Mouse (Mus musculus) urinary bladder, postnatal 14 days (tissue): ENCODE measurements around the gene Tmem201.
A peak's percentile ranks its signal among the peaks of the same experiment; 100 is the strongest.
"Not testable (repeated sequence)": the region's sequence is repeated elsewhere in the genome, so short reads cannot be mapped to it uniquely, and the experiment has no call there.

ENCODE experiments used
- DNase-seq: peaks from one replicate; pipeline ENCODE4 v3.0.0; 2021; ENCODE audit warnings: low spot score

Gene Tmem201

GRCm38 (mm10) chr4:149737383-149738324, at the start of gene Tmem201:
TSS of gene Tmem201 (minus strand) at chr4:149738044.
- DNase-seq, result peak; percentile 96

DNA sequence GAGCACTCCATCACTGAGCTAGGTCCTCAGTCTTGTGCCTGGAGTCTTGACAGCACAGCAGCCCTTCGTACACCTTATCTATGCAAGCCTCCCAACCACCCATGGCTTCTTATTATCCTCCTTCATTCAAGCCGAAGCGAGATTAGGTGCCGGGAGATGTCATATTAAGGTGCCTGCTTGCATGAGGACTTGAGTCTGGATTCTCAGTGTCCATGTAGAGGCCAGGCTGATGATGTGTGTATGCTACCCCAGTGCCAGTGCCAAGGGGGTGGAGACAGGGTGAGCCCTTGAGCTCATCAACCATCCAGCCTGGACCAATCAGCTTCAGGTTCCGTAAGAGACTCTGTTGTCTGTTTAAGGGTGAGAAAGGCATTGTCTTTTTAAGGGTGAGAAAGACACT, 47.1 kb upstream of the Tmem201 start:
- DNase-seq, result no peak

- DNase-seq, result no peak
Observed at GRCm38 (mm10) chr4:149784371-149784770, 46.5 kb upstream of the Tmem201 start.

DNA sequence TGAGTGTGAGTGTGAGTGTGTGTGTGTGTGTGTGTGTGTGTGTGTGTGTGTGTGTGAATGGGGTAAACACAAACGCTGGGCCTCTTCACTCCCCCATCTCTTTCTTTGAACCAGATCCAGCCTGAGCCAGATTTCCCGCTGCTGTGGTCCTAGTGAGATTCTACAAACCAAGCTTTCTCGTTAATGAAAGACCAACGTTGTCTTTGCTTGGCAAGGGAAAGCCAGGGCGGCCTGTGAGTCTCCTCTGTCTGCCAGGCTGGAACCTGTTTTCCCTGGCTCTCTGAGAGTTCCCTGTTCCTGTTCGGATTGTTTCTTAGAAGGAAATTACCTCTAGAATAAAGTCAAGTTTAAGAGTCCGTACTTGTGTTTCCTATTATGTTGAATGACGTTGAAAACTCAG, 45.1 kb upstream of the Tmem201 start:
- no peak for DNase-seq

DNA sequence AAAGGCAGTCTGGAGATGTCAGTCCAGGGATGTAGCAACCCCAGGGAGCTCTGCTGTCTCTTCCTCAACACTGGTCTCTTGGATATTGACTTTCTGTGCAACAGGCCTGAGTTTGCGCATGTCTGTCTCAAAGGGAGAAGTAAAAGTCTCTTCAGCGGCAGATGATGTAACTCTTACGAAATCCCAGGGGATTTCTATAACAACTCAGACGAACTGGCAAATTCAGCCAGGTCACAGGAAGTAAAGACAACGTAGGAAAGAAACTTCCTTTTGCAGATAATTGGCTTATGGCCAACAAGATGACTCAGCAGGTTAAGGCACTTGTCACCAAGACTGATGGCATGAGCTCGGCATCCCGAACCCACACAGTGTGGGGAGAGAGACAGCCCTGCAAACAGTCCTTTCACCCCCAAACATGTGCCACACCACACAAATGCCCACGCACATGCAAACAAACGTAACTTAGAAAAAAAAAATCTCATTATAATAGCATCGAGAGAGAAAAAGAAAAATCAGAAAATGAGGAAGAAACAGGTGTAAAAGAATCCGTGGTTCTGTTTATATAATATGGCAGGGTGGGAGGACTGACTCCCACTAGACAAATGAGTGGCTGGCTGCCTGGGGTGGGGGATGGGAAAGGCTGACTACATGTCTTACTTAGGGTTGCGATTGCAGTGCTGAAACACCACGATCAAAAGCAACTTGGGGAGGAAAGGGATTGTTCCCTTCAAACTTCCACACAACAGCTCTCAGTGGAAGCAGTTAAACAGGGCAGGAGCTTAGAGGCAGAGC, 42.9 kb upstream of the Tmem201 start:
- no peak for DNase-seq

GRCm38 (mm10) chr4:149779966-149780365, 42.1 kb upstream of the Tmem201 start:
- no peak for DNase-seq

DNA sequence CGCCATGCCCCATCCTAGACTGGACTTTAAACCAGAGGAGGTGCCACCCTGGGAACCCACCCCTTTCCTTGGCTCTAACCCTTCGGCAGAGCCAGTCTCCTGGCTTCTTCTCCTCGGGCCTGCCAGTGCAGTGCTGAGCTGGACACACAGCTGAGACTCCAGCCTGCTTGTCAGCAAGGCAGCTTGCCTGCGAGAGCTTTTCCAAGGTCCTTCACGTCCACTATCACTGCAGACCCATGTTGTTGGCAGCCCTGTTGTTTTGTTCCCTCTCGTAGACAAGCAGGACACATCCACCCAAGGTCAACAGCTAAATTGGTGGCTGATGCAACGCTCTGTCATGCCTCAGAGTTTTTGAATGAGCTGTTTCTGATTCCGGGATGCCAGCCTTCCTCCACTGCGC, 39.3 kb upstream of the Tmem201 start:
- DNase-seq, result no peak

- peak; percentile 46 for DNase-seq
Observed at GRCm38 (mm10) chr4:149775760-149776362, 38.0 kb upstream of the Tmem201 start.

DNA sequence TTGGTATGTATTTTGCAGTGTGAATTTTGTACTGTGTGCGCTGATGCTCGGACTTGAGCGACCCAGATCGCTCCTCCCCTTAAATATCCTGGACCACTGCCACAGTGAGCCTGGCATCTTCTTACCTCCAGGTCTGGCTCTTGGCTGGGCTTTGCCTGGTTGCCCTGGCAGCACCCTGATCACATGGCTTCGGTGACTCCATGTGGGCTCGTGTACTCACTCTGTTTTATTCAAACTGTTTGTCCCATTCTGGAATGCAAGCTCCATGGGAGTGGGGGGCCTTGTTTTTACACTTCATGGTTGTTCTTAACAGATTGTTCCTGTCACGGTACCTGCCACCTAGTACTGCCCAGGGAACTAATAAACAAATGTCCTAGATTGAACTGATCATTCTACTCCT, 37.5 kb upstream of the Tmem201 start:
- peak; percentile 49 for DNase-seq

DNA sequence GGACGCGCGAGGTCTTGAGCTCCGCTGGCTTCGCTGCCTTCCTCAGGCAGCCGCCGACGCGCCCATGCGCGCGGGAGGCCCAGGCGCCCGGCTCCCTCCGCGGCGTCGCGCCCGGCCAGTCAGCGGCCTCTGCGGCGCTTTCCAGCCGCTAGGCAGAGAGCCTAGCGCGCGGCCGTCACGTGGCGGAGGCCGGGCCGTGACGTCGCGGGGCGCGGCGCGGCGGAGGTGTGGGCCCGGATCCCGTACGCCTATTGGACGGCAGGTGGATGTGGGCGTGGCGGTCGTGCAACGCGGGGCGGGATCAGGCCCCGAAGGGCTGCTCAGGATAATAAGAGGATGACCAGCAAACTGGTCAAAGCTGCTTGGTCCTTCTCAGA, 36.2 kb upstream of the Tmem201 start, which contains the start of gene Slc25a33:
Gene Slc25a33, minus strand, starts transcription at position 184 of the 377 bp plus-strand sequence.
- DNase-seq, result peak; percentile 97

DNA sequence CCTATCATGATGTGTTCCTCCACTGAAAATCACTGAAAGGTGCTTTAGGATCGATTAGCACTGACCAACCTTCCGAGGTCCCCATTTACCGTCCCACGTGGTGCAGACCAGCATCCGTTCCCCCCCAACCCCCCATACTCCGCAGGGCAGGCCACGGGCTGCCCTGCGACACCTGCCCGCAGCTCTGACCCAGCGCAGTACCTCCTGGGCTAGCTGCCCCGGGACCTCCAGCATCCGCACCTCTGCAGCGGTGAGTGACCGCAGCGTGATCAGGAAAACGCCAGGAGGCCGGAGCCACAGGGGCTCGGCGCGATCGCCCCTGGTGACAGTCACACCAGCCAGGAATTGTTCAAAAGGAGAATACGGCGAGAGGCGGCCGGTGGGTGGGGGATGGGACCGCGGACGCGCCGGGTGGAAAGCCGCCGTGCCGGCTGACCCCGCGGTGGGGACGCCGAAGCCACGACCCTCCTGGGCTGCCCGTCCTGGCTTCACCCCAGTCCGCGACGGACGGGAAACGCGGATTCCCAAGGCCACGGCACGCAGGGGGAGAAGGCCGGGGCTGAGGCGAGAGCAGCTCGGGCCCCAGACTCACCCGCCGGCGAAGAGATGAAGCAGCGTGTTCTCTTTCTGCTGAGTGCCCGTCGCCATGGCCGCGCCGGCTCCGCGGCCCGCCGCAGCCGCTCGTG, 35.7 kb upstream of the Tmem201 start:
- DNase-seq, result peak; percentile 38

GRCm38 (mm10) chr4:149772394-149772793, 34.5 kb upstream of the Tmem201 start:
- no peak for DNase-seq

DNA sequence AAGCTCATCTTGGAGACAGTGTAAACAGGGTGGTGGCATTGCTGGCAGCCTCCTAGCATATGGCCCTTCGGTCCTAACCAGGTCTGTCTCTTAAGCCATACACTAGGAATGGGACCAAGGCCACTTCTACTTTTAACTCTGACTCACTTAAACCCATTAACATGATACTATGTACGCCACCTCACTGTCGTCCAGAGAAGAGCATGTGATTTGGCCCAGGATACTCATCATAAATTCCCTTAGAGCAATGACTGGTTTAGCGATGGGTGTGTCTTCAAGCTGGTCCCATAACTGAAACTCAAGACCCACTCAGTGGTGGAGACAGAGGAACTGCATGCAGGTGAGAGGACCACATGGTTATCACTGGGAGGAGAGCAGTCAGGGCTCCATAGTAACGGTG, 27.4 kb upstream of the Tmem201 start:
- DNase-seq, result no peak

DNA sequence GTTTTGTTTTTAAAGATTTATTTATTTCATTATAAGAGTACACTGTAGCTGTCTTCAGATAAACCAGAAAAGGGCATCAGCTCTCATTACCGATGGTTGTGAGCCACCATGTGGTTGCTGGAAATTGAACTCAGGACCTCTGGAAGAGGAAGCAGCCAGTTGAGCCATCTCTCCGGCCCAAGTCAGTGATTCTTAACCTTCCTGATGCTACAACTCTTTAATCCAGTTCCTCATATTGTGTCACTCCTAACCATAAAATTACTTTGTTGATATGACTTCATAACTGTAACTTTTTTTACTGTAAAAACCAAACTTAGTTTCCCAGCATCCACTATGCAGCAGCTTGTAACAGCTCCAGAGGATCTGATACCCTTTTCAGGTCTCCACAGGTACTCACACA, 25.5 kb upstream of the Tmem201 start:
- DNase-seq, result no peak

GRCm38 (mm10) chr4:149759517-149759916, 21.7 kb upstream of the Tmem201 start:
- DNase-seq, result no peak

GRCm38 (mm10) chr4:149758423-149758822, 20.6 kb upstream of the Tmem201 start:
- DNase-seq, result no peak

DNA sequence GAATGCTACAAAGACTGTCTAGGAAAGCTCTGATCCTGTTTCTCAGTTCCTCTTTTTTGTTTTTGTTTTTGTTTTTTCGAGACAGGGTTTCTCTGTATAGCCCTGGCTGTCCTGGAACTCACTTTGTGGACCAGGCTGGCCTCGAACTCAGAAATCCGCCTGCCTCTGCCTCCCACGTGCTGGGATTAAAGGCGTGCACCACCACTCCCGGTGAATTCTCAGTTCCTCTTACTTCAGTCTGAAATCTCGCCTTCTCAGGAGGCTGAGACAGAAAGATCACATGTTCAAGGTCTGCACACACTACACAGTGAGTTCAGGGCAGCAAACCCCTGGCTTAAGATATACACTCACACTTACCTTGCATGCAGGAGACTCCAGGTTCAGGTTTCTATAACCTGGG, 18.7 kb upstream of the Tmem201 start:
- DNase-seq, result not testable (repeated sequence)

GRCm38 (mm10) chr4:149752836-149753235, 15.0 kb upstream of the Tmem201 start:
- DNase-seq, result no peak

- DNase-seq, result peak; percentile 64
Observed at GRCm38 (mm10) chr4:149752124-149752799, 14.4 kb upstream of the Tmem201 start.

DNA sequence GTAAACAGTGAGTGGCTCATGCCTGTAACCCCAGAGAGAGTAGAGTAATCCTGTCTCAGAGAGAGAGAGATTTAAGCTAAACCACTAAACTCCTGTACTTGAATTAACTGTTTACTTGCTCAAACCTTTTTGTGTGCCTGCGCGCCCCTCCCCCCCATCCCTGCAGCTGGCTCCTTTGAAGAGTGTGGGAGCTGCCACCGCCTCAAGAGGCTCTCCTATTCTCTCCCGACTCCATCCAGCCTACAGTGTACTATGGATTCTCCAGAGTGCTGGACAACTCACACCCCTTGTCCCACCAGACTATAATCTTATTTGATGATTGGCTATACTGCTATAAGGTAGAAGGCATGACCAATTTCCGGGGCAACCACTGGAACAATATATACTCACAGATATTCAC, 12.8 kb upstream of the Tmem201 start:
- DNase-seq, result no peak

DNA sequence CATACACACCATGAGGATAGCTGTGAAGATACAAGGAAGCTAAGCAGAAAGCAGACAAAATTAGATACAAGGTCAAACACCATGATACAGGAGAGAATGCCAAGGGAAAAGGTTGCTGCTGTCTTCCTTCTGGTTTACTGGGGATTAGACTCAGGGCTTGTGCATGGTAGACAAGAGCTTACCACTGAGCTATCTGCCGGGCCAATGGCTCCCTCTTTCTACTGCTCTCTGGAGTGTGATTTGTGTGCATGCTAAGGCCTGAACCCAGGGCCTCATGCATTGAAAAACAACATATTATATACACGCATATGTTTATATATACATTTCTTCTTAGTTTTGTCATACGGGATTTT, 11.8 kb upstream of the Tmem201 start:
- not testable (repeated sequence) for DNase-seq
